Mouse (Mus musculus) small intestine, adult 2 months (tissue): ENCODE results near the gene Muc1.

Experiments used
- CTCF ChIP-seq: fragments of 200-500 bp; IDR thresholded peaks from 2 replicates; pipeline ENCODE4 v1.5.1; 2012; ENCODE audit warnings: low read depth, mild to moderate bottlenecking, control low read depth, inconsistent platforms, low read length, moderate library complexity, mixed read lengths; ENCODE audit not compliant: insufficient replicate concordance, insufficient read length; ENCODE audit errors: extremely low read depth
- POLR2A ChIP-seq: fragments of 200-500 bp; IDR thresholded peaks from 2 replicates; pipeline ENCODE4 v1.6.1; 2012; ENCODE audit warnings: low read depth, mild to moderate bottlenecking, control low read depth, inconsistent platforms, low read length, moderate library complexity

DNA sequence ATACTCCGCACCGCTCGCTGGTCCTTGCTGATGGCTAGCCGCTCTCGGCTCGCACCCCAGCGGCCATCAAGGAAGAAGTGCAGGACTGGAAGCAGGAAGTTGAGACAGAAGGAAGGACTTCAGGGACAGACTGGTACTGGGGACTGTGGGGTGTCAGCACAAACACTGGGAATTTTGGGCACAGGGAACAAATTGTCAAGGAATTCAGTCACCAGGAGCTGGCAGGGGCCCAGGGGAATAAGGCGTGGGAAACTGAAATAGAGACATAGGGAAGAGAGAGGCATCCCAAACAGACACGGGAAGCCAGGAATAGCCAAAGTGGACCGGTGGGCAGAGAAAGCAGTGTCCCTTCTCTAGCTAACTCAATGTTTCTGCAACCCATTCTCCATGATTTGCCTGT lies 7.7 kb downstream of the Muc1 start:
- TF ChIP-seq CTCF, result no peak
- no peak for TF ChIP-seq POLR2A
